Mouse (Mus musculus) lung, embryonic 14.5 days (tissue): Measurements from ENCODE around the gene Dbndd2. TPM values are rescaled to one million over a fixed set of nuclear protein-coding genes. Genes with fewer than 3 reads are reported as not detected.

ENCODE experiments used
- ATAC-seq: fragments of 200-750 bp; cut with Nextera tagmentation; 2 replicates; pipeline ENCODE4 v1.8.0; 2017; ENCODE audit warnings: mild to moderate bottlenecking, moderate TSS enrichment, moderate library complexity; ENCODE audit not compliant: insufficient read depth
- DNase-seq: peaks from one replicate; pipeline ENCODE4 v3.0.0-alpha.2; 2015
- H3K27ac ChIP-seq: fragments of 300-500 bp; sonication (generic); 2 replicates; pipeline ENCODE4 v1.5.1; 2014; ENCODE audit warnings: low read depth, mild to moderate bottlenecking, moderate library complexity
- H3K27me3 ChIP-seq: fragments of 300-500 bp; sonication (generic); 2 replicates; pipeline ENCODE4 v1.6.1; 2014; ENCODE audit warnings: low read length, control low read depth; ENCODE audit not compliant: insufficient read depth
- H3K36me3 ChIP-seq: fragments of 300-500 bp; sonication (generic); 2 replicates; pipeline ENCODE4 v1.6.1; 2014; ENCODE audit warnings: control low read depth; ENCODE audit not compliant: insufficient read depth
- H3K4me1 ChIP-seq: fragments of 300-500 bp; sonication (generic); 2 replicates; pipeline ENCODE4 v1.6.1; 2014; ENCODE audit warnings: antibody characterized with exemption, control low read depth; ENCODE audit not compliant: insufficient read depth
- H3K4me2 ChIP-seq: fragments of 300-500 bp; sonication (generic); 2 replicates; pipeline ENCODE4 v1.6.1; 2014; ENCODE audit warnings: mild to moderate bottlenecking
- H3K4me3 ChIP-seq: fragments of 300-500 bp; sonication (generic); 2 replicates; pipeline ENCODE4 v1.5.1; 2014; ENCODE audit warnings: low read depth, low read length
- H3K9ac ChIP-seq: fragments of 300-500 bp; sonication (generic); 2 replicates; pipeline ENCODE4 v1.6.1; 2014
- H3K9me3 ChIP-seq: fragments of 300-500 bp; sonication (generic); 2 replicates; pipeline ENCODE4 v1.6.1; 2016; ENCODE audit warnings: low read depth, low read length, control low read depth
- CTCF ChIP-seq: IDR thresholded peaks from 2 replicates; pipeline ENCODE4 v1.5.1; 2016; ENCODE audit warnings: antibody characterized with exemption, low read depth
- WGBS: fragments of 180-500 bp; shearing (Covaris S2); extraction: QIAGEN DNeasy Blood & Tissue Kit; methylation state at CpG from one replicate; pipeline ENCODE4 v1.1.7; 2014; 5-methylcytosine and 5-hydroxymethylcytosine counted together
- polyA plus RNA-seq: library from polyadenylated mRNA; unstranded; fragments of >200 nt; fragmentation: Nextera tagmentation; extraction: Ambion mirVana; gene quantifications from 2 replicates; pipeline ENCODE4 v1.2.1, GENCODE M21; 2014

The Dbndd2 gene
- polyA plus RNA-seq, 1 experiment from 2014 or later, result 4.4 TPM

DNA sequence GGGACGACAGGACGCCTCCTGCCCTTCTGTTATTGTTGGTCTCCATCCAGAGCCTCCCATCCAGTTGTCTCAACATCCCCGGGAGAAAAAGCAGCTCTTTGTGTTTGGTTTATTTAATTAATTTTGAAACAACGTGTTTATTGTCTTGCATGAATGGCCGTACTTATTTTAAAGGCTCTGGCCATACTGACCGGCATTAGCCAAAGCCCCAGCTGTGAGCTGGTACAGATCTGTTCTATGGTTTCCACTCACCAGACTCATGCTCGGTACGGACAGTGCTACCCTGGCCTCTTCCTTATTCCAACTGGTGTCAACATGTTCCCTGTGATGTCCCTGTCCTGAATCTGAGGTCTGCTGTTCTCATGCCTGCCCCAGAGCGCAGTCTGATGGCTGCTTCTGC, 30.0 kb downstream of the Dbndd2 start:
- H3K27ac ChIP-seq, result no peak overlapping the region
- no peak overlapping the region for H3K9ac ChIP-seq
- H3K4me1 ChIP-seq, result no peaks in the 10 kb centered on the region
- H3K4me3 ChIP-seq, result no peak overlapping the region
- TF ChIP-seq CTCF, result no peak
- H3K9me3 ChIP-seq, result no peaks in the 10 kb centered on the region
- H3K36me3 ChIP-seq, result no peaks in the 10 kb centered on the region
- 80% methylated on average over 9 of the region's 9 CpGs for WGBS
- no peak overlapping the region for H3K4me2 ChIP-seq
- no peaks in the 10 kb centered on the region for H3K27me3 ChIP-seq
- DNase-seq (no peak), ATAC-seq (no peak)

DNA sequence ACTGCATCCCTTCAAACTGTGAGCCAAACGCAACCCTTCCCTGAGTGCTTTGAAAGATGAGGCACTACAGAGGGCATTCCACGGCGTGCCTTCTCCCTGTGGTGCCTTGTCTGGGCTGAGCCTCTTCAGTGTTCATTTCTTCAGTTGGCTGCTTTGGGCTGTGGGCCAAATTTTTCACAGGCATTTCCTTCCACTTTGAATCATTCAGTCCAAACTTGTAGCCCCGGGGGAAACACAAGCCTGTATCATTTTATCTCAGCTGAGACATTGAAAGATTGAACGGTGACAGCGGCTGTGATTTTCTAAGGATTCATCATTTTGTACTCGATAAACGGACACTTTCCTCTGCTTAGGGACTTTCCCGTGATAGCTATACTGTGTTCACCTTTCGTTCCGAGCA, 30.7 kb downstream of the Dbndd2 start:
- Histone ChIP-seq H3K4me2 (no peak overlapping the region), H3K36me3 (no peaks in the 10 kb centered on the region), H3K9me3 (no peaks in the 10 kb centered on the region), H3K4me1 (no peaks in the 10 kb centered on the region), H3K9ac (no peak overlapping the region), H3K27me3 (no peaks in the 10 kb centered on the region), H3K27ac (no peak overlapping the region), H3K4me3 (no peak overlapping the region)
- DNase-seq (peak; percentile 33), ATAC-seq (no peak)
- 78% methylated on average over 11 of the region's 11 CpGs for WGBS
- TF ChIP-seq CTCF, result no peak

DNA sequence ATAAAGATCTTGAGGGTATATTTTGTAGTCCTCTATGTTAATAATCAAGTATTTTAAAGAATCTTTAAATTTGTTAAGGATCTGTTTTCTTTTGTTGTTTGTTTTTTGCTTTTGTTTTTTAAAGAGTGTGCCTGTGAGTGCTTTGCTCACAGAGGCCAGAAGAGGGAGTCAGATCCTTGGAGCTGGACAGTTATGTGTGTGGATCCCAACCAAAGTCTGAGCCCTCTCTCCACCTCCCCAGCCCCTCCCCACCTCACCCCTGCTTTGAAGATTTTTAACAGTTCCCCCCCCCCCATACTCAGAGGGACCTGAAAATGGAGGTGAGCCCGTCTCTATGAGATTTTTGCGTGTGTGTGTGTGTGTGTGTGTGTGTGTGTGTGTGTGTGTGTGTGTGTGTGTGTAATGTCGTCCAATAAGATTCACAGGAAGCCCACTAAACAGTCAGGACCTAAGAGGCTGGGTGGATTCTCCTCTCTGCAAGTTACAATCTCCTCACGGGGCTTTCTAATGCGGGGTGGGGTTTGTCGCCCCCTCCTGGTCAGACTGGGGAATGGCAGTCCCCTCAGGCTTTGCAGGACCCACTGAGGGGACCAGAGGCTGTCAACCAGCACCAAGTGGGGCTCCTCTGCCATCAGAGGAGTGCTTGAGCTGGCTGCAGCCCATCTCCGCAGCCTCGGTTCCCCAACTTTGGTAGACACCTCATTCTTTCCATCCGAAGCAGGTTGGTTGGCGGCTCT, 31.7 kb downstream of the Dbndd2 start:
- WGBS, result 38% methylated on average over 9 of the region's 10 CpGs
- H3K9ac ChIP-seq, result no peak overlapping the region
- H3K9me3 ChIP-seq, result no peaks in the 10 kb centered on the region
- H3K4me2 ChIP-seq, result no peak overlapping the region
- H3K4me3 ChIP-seq, result no peak overlapping the region
- DNase-seq (peak; percentile 80), ATAC-seq (no peak)
- H3K4me1 ChIP-seq, result no peaks in the 10 kb centered on the region; the same call in 1 of the 2 replicates
- H3K27ac ChIP-seq, result no peak overlapping the region
- H3K27me3 ChIP-seq, result no peaks in the 10 kb centered on the region
- peak; percentile 86 for TF ChIP-seq CTCF
- H3K36me3 ChIP-seq, result no peaks in the 10 kb centered on the region

DNA sequence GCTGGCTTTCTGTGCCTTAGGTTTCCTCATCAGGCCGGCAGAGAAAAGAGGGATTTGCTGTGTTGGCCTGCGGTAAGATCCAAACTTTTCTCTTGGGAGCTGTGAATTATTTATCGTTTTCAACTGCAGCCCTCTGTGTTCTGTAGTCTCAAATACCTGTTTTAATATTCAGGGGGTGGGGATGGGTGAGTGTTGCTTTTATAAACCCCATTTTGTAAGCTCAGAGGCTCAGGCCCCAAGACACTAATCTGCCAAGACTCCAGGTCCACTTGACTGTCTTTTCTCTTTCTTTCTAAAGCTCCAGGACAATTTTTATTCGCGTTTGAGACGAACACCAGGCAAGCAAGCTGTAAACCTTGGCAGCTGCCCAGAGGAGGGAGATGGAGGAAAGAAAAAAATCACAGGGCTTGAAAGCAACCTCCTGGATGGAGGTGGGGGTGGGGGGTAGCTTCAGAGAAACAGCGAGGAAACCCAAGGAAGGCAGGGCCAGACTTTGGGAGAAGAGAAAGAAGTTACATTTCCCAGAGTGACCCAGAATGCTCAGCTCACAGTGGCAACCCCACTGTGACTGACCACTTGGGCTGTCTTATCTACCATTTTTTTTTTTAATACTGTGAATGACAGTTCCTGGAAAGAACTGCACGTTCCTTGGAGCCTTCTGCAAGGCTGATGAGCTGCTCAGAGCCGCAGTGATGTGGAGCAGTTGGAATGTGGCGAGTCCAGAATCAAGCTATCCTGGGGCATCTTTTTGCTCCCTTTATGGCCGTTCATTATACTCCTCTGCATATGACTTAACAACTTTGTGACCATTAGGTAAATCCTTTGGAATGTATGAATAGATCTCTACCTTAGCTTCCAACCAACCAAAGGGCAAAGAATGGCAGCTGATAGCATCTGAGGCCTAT, 32.6 kb downstream of the Dbndd2 start:
- Histone ChIP-seq H3K27ac (no peak overlapping the region), H3K4me2 (no peak overlapping the region), H3K4me3 (no peak overlapping the region), H3K36me3 (no peaks in the 10 kb centered on the region), H3K27me3 (no peaks in the 10 kb centered on the region), H3K9me3 (no peaks in the 10 kb centered on the region), H3K4me1 (no peaks in the 10 kb centered on the region; the same call in 1 of the 2 replicates), H3K9ac (no peak overlapping the region)
- WGBS, result 40% methylated on average over 11 of the region's 11 CpGs
- no peak for TF ChIP-seq CTCF
- ATAC-seq (no peak), DNase-seq (peak; percentile 38)

DNA sequence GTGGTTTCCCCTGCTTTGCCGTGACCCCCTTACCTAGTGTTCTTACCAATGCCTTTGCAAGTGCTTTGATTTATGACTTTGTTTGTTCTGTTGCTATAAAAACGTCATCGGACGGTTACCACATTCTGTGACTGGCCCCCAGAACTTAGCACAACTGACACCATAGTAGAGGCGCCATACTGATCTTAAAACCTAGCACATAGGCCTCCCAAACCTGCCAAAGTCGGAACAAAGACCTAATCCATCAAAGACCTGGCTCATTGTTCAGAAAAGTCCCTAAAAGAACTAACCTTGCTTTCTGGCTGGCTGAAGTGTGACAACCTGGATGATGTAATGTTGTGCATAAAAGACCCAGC, 33.2 kb downstream of the Dbndd2 start:
- Histone ChIP-seq H3K27me3 (no peaks in the 10 kb centered on the region), H3K27ac (no peak overlapping the region), H3K9ac (no peak overlapping the region), H3K4me2 (no peak overlapping the region), H3K4me1 (no peaks in the 10 kb centered on the region; the same call in 1 of the 2 replicates), H3K9me3 (no peaks in the 10 kb centered on the region), H3K4me3 (no peak overlapping the region), H3K36me3 (no peaks in the 10 kb centered on the region)
- no peak for ATAC-seq
- no peak for DNase-seq
- 71% methylated on average over 6 of the region's 6 CpGs for WGBS
- TF ChIP-seq CTCF, result no peak

DNA sequence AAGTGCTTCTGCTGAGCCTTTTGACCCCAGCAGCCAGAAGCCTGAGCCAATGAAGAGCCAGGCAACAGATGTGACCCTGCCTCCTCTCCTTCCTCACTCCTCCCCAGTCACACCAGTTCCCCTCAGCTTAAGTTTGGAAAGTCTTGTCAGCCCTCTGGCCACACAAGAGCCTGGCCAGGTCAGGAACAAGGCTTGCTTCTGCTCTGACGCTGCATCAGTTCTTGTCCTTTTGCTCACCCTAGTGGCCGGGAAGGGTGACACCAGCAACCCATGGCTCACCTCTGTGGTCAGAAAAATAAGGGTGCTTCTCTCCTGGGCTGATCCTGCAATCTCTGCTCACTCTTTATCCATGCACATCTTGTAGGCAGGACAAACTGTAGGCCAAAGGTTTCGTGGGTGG, 34.9 kb downstream of the Dbndd2 start:
- 10% methylated on average over 3 of the region's 3 CpGs for WGBS
- no peaks in the 10 kb centered on the region for H3K9me3 ChIP-seq
- TF ChIP-seq CTCF, result peak; percentile 87
- H3K27ac ChIP-seq, result no peak overlapping the region
- no peak overlapping the region for H3K4me3 ChIP-seq
- ATAC-seq, result peak; percentile 47; the same call in 1 of the 2 replicates
- no peaks in the 10 kb centered on the region for H3K36me3 ChIP-seq
- no peak overlapping the region for H3K9ac ChIP-seq
- no peaks in the 10 kb centered on the region; the same call in 1 of the 2 replicates for H3K4me1 ChIP-seq
- no peaks in the 10 kb centered on the region for H3K27me3 ChIP-seq
- H3K4me2 ChIP-seq, result no peak overlapping the region
- DNase-seq, result peak; percentile 75

DNA sequence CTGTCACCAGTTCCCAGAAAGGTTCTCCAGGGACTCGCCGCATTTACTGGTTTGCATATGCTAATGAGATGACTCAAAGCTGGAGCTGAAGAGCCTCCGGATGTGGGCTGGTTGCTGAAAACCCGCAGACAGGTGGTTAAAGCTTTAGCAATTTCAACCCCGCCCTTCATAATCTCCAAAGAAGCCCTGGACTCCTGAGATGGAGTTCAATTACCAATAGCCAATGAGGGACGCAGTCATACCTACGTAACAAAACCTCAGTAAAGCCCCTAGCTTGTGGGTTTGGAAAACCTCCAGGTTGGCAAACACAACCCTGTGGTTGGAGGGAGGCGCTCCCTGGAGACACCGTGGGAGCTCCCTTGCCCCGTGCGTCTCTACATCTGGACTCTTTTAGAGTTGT, 35.9 kb downstream of the Dbndd2 start:
- Histone ChIP-seq H3K4me2 (peak overlapping the region; percentile 15; the same call in 1 of the 2 replicates), H3K27me3 (no peaks in the 10 kb centered on the region), H3K36me3 (no peaks in the 10 kb centered on the region), H3K27ac (no peak overlapping the region), H3K4me1 (no peaks in the 10 kb centered on the region; the same call in 1 of the 2 replicates), H3K9ac (no peak overlapping the region), H3K4me3 (no peak overlapping the region), H3K9me3 (no peaks in the 10 kb centered on the region)
- TF ChIP-seq CTCF, result no peak
- no peak for ATAC-seq
- WGBS, result 14% methylated on average over 11 of the region's 11 CpGs
- peak; percentile 52 for DNase-seq
